Mouse (Mus musculus): Measurements from ENCODE around the gene Mier2.

The Mier2 gene

GRCm38 (mm10) chr10:79574796-79575195 lies 19.8 kb upstream of the Mier2 start:
- DNase-seq (ENCODE audit: low spot score in 2 of 2), result no peak

- no peak for DNase-seq (ENCODE audit: low spot score in 2 of 2)
These were observed 19.4 kb upstream of the Mier2 start for GRCm38 (mm10) chr10:79574350-79574749.

- DNase-seq (ENCODE audit: low spot score in 2 of 2), result no peak
These were observed 18.6 kb upstream of the Mier2 start for GRCm38 (mm10) chr10:79573611-79574010.

- no peak for DNase-seq (ENCODE audit: low spot score in 2 of 2)
These were observed 16.3 kb upstream of the Mier2 start for GRCm38 (mm10) chr10:79571314-79571713.

- DNase-seq (ENCODE audit: low spot score in 2 of 2), result no peak
These were observed 14.9 kb upstream of the Mier2 start for GRCm38 (mm10) chr10:79569921-79570320.

GRCm38 (mm10) chr10:79559716-79560115 lies 4.7 kb upstream of the Mier2 start:
- DNase-seq (ENCODE audit: low spot score in 2 of 2), result no peak

GRCm38 (mm10) chr10:79557496-79557895 lies 2.5 kb upstream of the Mier2 start:
- DNase-seq (ENCODE audit: low spot score in 2 of 2), result no peak

- no peak for DNase-seq (ENCODE audit: low spot score in 2 of 2)
These were observed 2.0 kb upstream of the Mier2 start for GRCm38 (mm10) chr10:79556951-79557350.

- no peak for DNase-seq (ENCODE audit: low spot score in 2 of 2)
These were observed 282 bp upstream of the Mier2 start for GRCm38 (mm10) chr10:79555238-79555724.

- DNase-seq (ENCODE audit: low spot score in 2 of 2), result no peak
These were observed 1.3 kb downstream of the Mier2 start for GRCm38 (mm10) chr10:79553691-79554090.

GRCm38 (mm10) chr10:79553176-79553575 lies 1.8 kb downstream of the Mier2 start:
- no peak for DNase-seq (ENCODE audit: low spot score in 2 of 2)

GRCm38 (mm10) chr10:79552531-79552930 lies 2.5 kb downstream of the Mier2 start:
- no peak for DNase-seq (ENCODE audit: low spot score in 2 of 2)

GRCm38 (mm10) chr10:79550366-79550765 lies 4.6 kb downstream of the Mier2 start:
- DNase-seq (ENCODE audit: low spot score in 2 of 2), result no peak

- no peak for DNase-seq (ENCODE audit: low spot score in 2 of 2)
These were observed 5.9 kb downstream of the Mier2 start for GRCm38 (mm10) chr10:79548971-79549723.

GRCm38 (mm10) chr10:79548546-79548945 lies 6.5 kb downstream of the Mier2 start:
- no peak for DNase-seq (ENCODE audit: low spot score in 2 of 2)

- no peak for DNase-seq (ENCODE audit: low spot score in 2 of 2)
These were observed 7.8 kb downstream of the Mier2 start for GRCm38 (mm10) chr10:79547148-79547675.

- no peak for DNase-seq (ENCODE audit: low spot score in 2 of 2)
These were observed 8.5 kb downstream of the Mier2 start for GRCm38 (mm10) chr10:79546483-79546882.

GRCm38 (mm10) chr10:79545891-79546290 lies 9.1 kb downstream of the Mier2 start:
- DNase-seq (ENCODE audit: low spot score in 2 of 2), result no peak

GRCm38 (mm10) chr10:79544631-79545030 lies 10.4 kb downstream of the Mier2 start:
- no peak for DNase-seq (ENCODE audit: low spot score in 2 of 2)

GRCm38 (mm10) chr10:79543884-79544597 lies 11.0 kb downstream of the Mier2 start:
- DNase-seq (ENCODE audit: low spot score in 2 of 2), result no peak

GRCm38 (mm10) chr10:79542171-79542570 lies 12.8 kb downstream of the Mier2 start:
- no peak for DNase-seq (ENCODE audit: low spot score in 2 of 2)

- DNase-seq (ENCODE audit: low spot score in 2 of 2), result no peak
These were observed 13.5 kb downstream of the Mier2 start for GRCm38 (mm10) chr10:79541522-79541921.

- no peak for DNase-seq (ENCODE audit: low spot score in 2 of 2)
These were observed 14.3 kb downstream of the Mier2 start for GRCm38 (mm10) chr10:79540746-79541145.

All from urinary bladder, postnatal 36 days (tissue).